Mouse (Mus musculus) heart, embryonic 12.5 days (tissue): ENCODE measurements around the gene Ftl1. TPM values are rescaled to one million over a fixed set of nuclear protein-coding genes. Genes with fewer than 3 reads are reported as not detected.

Source experiments
- ATAC-seq: fragments of 200-750 bp; cut with Nextera tagmentation; 2 replicates; pipeline ENCODE4 v1.8.0; 2017; ENCODE audit warnings: moderate TSS enrichment, moderate library complexity; ENCODE audit not compliant: insufficient number of reproducible peaks, low FRiP score
- H3K27ac ChIP-seq: fragments of 300-500 bp; sonication (generic); 2 replicates; pipeline ENCODE4 v1.5.1; 2016; ENCODE audit warnings: mild to moderate bottlenecking, moderate library complexity; ENCODE audit not compliant: poor library complexity, severe bottlenecking
- H3K27me3 ChIP-seq: fragments of 300-500 bp; sonication (generic); replicated peaks from 2 replicates; pipeline ENCODE4 v1.6.1; 2016; ENCODE audit warnings: mild to moderate bottlenecking, moderate library complexity
- H3K36me3 ChIP-seq: fragments of 300-500 bp; sonication (generic); 2 replicates; pipeline ENCODE4 v1.6.1; 2016; ENCODE audit warnings: mild to moderate bottlenecking, moderate library complexity
- H3K4me1 ChIP-seq: fragments of 300-500 bp; sonication (generic); replicated peaks from 2 replicates; pipeline ENCODE4 v1.6.1; 2016; ENCODE audit warnings: mild to moderate bottlenecking
- H3K4me2 ChIP-seq: fragments of 300-500 bp; sonication (generic); 2 replicates; pipeline ENCODE4 v1.6.1; 2016; ENCODE audit warnings: mild to moderate bottlenecking, moderate library complexity
- H3K4me3 ChIP-seq: fragments of 300-500 bp; sonication (generic); 2 replicates; pipeline ENCODE4 v1.5.1; 2016; ENCODE audit warnings: mild to moderate bottlenecking
- H3K9ac ChIP-seq: fragments of 300-500 bp; sonication (generic); 2 replicates; pipeline ENCODE4 v1.6.1; 2016; ENCODE audit warnings: mild to moderate bottlenecking, moderate library complexity
- H3K9me3 ChIP-seq: fragments of 300-500 bp; sonication (generic); replicated peaks from 2 replicates; pipeline ENCODE4 v1.6.1; 2016; ENCODE audit warnings: mild to moderate bottlenecking, moderate library complexity
- WGBS: fragments of 180-500 bp; shearing (Covaris S2); methylation state at CpG from one replicate; pipeline ENCODE4 v1.1.7; 2016; 5-methylcytosine and 5-hydroxymethylcytosine counted together
- polyA plus RNA-seq: library from polyadenylated mRNA; unstranded; fragments of >200 nt; fragmentation: Nextera tagmentation; extraction: Ambion mirVana; gene quantifications from 2 replicates; pipeline ENCODE4 v1.2.1, GENCODE M21; 2016

Ftl1 gene
- polyA plus RNA-seq, 1 experiment from 2014 or later, result 4,171 TPM

DNA sequence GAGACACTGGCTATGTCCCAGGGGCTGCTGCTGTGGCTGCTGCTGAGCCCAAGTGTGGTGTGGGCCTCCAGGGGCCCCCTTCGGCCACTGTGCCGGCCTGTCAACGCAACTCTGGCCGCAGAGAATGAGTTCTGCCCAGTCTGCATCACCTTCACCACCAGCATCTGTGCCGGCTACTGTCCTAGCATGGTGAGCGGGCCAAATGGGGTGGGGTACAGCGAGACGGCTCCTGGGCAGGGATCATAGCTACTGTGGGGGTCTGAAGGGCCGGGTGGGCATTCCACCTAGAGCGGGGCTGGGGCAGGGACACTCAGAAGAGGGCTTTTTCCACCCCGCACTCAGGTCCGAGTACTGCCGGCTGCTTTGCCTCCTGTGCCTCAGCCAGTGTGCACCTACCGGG lies 38.5 kb downstream of the Ftl1 start:
- H3K4me2 ChIP-seq, result no peak overlapping the region
- ATAC-seq, result no peak
- H3K27ac ChIP-seq, result no peak overlapping the region
- H3K36me3 ChIP-seq, result peaks cover 56% of the 10 kb centered on the region
- peaks cover 54% of the 10 kb centered on the region for H3K27me3 ChIP-seq
- 90% methylated on average over 14 of the region's 14 CpGs for WGBS
- no peaks in the 10 kb centered on the region for H3K9me3 ChIP-seq
- H3K4me1 ChIP-seq, result peaks cover 12% of the 10 kb centered on the region
- H3K9ac ChIP-seq, result no peak overlapping the region
- H3K4me3 ChIP-seq, result no peak overlapping the region

DNA sequence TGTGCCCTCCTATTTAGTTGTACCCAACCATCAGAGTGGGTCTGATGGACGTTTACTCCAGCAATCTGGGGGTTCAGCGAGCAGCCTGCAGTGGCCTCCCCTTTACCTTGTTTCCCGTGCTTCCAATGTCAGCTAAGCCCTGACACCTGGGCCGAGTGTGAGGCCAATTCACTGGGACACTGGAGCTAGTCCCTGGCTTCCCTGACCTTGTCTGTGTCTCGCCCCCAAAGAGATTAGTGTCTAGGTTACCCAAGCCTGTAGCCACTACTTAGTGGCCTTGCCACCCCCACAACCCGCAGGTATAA lies 39.1 kb downstream of the Ftl1 start, which contains the start of gene Lhb:
Gene Lhb, plus strand, starts transcription at position 206 of the 305 bp plus-strand sequence.
- peaks cover 61% of the 10 kb centered on the region for H3K27me3 ChIP-seq
- ATAC-seq, result no peak
- WGBS, result 49% methylated on average over 6 of the region's 6 CpGs
- H3K4me2 ChIP-seq, result peak within 1 kb of the TSS; percentile 6; the same call in 1 of the 2 replicates
- H3K36me3 ChIP-seq, result peaks cover 50% of the 10 kb centered on the region
- H3K4me3 ChIP-seq, result no peak within 1 kb of the TSS
- no peaks in the 10 kb centered on the region for H3K9me3 ChIP-seq
- peaks cover 14% of the 10 kb centered on the region for H3K4me1 ChIP-seq
- no peak within 1 kb of the TSS for H3K9ac ChIP-seq
- H3K27ac ChIP-seq, result no peak within 1 kb of the TSS

DNA sequence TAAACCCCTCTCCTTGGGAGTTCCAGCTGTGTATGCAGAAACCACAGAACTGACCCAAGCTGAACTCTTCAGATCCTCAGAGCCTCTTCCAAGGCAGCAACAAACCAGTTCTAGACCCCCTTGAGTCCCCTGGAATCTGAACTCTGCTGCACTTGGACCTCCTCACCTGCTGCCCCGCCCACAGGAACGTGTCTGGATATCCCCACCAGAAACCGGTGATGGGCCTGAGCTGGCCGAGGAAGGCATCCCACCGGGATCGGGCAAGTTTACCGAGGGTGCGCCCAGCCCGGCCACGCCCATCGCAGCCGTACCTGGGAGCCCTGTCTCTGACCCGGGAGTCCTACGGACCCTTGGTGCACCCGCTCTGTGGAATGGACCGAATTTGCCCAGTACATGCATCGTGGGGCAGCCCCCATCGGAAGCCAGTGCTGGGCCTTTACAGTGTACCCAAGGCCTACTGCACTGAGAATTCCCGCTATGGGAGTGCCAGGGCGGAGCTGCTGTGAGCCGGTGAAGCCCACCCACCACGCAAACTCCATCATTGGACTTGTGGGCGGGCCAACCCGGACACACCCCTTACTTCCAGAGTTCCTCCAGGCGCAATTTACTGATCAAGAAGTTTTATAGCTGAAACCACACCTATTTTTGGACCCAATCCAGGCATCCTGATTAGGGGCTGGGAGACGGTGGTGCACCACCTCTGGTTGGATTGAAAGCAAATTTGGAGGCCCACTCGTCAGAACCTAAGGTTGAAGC lies 39.6 kb downstream of the Ftl1 start:
- H3K4me1 ChIP-seq, result peaks cover 18% of the 10 kb centered on the region
- H3K9me3 ChIP-seq, result no peaks in the 10 kb centered on the region
- no peak overlapping the region for H3K4me3 ChIP-seq
- peaks cover 45% of the 10 kb centered on the region for H3K36me3 ChIP-seq
- peaks cover 66% of the 10 kb centered on the region for H3K27me3 ChIP-seq
- no peak for ATAC-seq
- H3K9ac ChIP-seq, result no peak overlapping the region
- WGBS, result 15% methylated on average over 27 of the region's 27 CpGs
- no peak overlapping the region for H3K27ac ChIP-seq
- H3K4me2 ChIP-seq, result peak overlapping the region; percentile 6; the same call in 1 of the 2 replicates

DNA sequence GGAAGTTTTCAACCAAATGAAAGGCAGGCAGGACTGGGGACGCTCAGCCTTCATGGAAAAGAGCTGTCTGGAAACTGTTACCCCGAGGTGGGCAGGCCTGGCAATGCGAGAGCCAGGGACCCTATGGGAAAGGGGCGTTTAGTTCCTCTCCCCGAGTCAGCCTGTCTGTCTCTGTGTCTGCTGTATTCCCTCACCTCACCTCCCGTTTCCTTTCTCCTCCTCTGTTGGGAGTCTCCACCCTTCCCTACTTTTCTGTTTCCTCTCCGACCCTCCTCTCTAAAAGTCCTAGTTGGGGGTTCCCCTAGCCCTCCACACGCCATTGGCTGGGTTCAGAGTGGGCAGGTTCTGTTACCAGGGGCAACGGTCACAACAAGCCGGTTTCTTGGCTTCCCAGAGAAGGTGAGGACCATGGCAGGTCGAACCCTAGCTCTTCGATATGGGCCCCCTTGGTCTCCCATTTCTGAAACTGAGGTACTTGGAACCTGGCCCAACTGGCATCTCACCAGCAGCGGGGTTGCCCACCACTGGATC lies 41.7 kb downstream of the Ftl1 start:
- no peak for ATAC-seq
- no peak overlapping the region for H3K27ac ChIP-seq
- H3K9me3 ChIP-seq, result no peaks in the 10 kb centered on the region
- WGBS, result 7% methylated on average over 13 of the region's 13 CpGs
- H3K36me3 ChIP-seq, result peaks cover 25% of the 10 kb centered on the region
- H3K4me1 ChIP-seq, result peaks cover 33% of the 10 kb centered on the region
- 0 out of 2 replicates have a peak overlapping the region, but pooled peaks have one; percentile 48 for H3K9ac ChIP-seq
- peaks cover 81% of the 10 kb centered on the region for H3K27me3 ChIP-seq
- H3K4me2 ChIP-seq, result peak overlapping the region; percentile 18; the same call in 1 of the 2 replicates
- H3K4me3 ChIP-seq, result no peak overlapping the region

DNA sequence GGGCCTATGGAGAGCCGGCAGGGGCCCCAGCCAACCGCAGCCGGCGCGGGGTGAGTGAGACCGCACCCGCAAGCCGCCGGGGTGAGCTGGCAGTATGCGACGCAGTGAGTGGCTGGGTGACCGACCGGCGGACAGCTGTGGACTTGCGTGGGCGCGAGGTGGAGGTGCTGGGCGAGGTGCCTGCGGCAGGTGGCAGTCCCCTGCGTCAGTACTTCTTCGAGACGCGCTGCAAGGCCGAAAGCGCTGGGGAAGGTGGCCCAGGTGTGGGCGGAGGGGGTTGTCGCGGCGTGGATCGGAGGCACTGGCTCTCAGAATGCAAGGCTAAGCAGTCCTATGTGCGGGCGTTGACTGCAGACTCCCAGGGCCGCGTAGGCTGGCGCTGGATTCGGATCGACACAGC lies 44.0 kb downstream of the Ftl1 start:
- WGBS, result 16% methylated on average over 26 of the region's 37 CpGs
- H3K27ac ChIP-seq, result no peak overlapping the region
- peaks cover 1% of the 10 kb centered on the region for H3K36me3 ChIP-seq
- H3K9ac ChIP-seq, result no peak overlapping the region
- H3K4me1 ChIP-seq, result peaks cover 40% of the 10 kb centered on the region
- no peak for ATAC-seq
- H3K27me3 ChIP-seq, result peaks cover 88% of the 10 kb centered on the region
- H3K4me2 ChIP-seq, result peak overlapping the region; percentile 42
- no peaks in the 10 kb centered on the region for H3K9me3 ChIP-seq
- H3K4me3 ChIP-seq, result peak overlapping the region; percentile 17

DNA sequence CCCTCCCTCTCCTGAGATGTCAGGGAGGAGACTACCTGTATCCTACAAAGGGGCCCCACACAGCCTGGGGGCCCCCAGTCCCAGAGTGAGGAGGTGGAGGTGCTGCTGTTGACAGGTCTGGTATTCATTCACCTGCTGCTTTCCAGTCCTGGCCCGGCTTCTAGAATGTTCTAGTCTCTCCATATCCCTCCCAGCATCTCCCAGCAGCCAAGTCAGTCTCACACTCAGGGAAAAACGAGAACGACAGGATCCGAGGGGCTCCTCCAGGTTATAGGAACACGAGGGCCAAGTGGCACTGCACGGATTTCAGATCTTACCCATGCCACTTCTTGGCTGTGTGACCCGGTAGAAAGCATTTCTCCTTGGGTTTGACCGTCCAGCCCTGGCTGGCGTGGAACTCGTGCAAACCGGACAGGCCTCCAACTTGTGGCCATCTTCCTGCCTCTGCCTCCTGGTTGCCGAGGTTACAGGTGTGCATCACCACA lies 44.9 kb downstream of the Ftl1 start:
- ATAC-seq, result no peak
- H3K36me3 ChIP-seq, result no peaks in the 10 kb centered on the region
- no peak overlapping the region for H3K9ac ChIP-seq
- 40% methylated on average over 12 of the region's 12 CpGs for WGBS
- no peak overlapping the region for H3K4me3 ChIP-seq
- H3K4me2 ChIP-seq, result no peak overlapping the region
- no peak overlapping the region for H3K27ac ChIP-seq
- peaks cover 88% of the 10 kb centered on the region for H3K27me3 ChIP-seq
- H3K9me3 ChIP-seq, result no peaks in the 10 kb centered on the region
- peaks cover 37% of the 10 kb centered on the region for H3K4me1 ChIP-seq

DNA sequence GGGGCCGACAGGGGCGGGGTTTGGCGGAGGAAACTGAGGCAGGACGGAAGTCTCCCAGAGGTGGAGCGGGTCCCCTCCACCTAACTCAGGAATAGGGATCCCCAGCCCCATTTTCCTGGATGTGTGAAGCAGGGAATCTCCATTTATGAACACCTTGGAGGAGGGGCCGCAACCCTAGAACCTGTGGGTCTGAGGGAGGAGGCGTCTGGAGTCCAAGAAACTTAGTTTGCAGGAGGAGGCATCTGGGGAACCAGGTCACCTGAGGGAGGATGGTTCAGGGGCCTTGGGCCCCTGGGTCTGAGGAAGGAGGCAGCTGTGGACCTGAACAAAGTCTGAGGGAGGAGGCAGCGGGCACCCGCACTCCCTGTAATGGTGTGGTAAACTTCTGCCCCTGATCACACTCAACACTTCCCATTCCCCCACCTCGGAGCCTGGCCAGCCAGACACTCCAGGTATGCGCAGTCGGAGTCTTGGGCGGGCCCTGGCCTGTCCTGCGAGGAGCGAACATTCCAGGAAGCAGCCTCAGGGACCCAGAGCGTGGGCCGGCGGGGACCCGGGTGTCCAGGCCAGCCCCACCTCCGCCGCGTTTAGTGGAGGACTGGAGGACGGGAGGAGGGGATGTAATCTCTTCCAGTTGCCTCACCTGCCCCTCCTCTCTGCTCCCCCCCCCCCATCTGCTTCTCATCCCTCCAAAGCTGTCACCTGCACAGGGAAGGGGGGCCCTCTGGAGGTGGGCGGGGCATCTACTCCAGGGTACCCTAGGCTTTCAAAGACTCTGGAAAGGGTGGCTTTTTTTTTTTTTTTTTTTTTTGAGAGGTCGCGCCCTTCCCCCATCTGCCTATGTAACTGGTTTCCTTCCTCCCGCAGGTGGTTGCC lies 45.6 kb downstream of the Ftl1 start:
- 0 out of 2 replicates have a peak, but pooled peaks have one; percentile 10 for ATAC-seq
- 0 out of 2 replicates have a peak overlapping the region, but pooled peaks have one; percentile 48 for H3K27ac ChIP-seq
- peaks cover 37% of the 10 kb centered on the region for H3K4me1 ChIP-seq
- peak overlapping the region; percentile 86 for H3K4me2 ChIP-seq
- WGBS, result 1% methylated on average over 27 of the region's 27 CpGs
- peaks cover 88% of the 10 kb centered on the region for H3K27me3 ChIP-seq
- no peaks in the 10 kb centered on the region for H3K9me3 ChIP-seq
- H3K4me3 ChIP-seq, result peak overlapping the region; percentile 52
- no peaks in the 10 kb centered on the region for H3K36me3 ChIP-seq
- H3K9ac ChIP-seq, result peak overlapping the region; percentile 68

DNA sequence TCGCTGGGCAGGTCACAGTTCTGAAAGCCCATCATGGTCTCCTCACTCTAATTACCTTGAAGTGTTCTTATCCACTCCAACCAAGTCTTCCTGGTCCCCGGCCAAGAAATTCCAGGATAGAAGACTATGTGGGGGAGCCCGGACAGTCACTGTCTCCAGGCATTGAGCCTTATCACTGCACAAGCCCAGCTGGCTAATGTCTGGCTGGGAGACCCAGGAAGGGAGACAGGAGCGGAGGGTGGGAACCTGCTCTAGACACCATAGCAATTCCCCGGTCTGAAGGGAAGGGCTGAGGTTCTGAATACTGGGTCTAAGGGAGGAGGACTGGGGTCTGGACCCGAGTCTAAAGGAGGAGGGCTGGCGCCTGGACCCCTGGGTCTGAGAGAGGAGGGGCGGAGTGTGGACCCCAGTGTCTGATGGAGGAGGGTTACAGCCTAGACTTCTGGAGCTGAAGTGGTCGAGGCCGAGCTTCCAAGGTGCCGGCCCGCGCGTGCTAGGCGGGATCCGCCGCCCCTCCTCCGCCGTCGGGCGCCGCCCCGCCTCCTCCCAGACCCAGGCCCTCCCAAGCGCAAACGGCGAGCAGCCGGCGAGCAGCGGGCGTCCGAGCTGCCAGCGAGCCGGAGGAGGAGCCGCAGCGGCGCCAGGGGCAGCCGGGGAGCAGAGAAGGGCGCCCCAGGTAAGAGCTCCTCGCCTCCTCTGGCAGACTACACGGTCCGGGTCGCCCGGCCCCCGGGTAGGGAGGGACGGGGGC lies 46.4 kb downstream of the Ftl1 start, which contains the start of gene Ntf5:
Gene Ntf5, plus strand, starts transcription at position 583 of the 751 bp plus-strand sequence.
- Histone ChIP-seq H3K4me1 (peaks cover 36% of the 10 kb centered on the region), H3K27me3 (peaks cover 88% of the 10 kb centered on the region), H3K36me3 (no peaks in the 10 kb centered on the region), H3K27ac (peak within 1 kb of the TSS; percentile 48; the same call in 1 of the 2 replicates), H3K4me3 (peak within 1 kb of the TSS; percentile 52), H3K9me3 (no peaks in the 10 kb centered on the region), H3K9ac (peak within 1 kb of the TSS; percentile 68), H3K4me2 (peak within 1 kb of the TSS; percentile 86)
- ATAC-seq, result peak; percentile 63
- 2% methylated on average over 37 of the region's 45 CpGs for WGBS

DNA sequence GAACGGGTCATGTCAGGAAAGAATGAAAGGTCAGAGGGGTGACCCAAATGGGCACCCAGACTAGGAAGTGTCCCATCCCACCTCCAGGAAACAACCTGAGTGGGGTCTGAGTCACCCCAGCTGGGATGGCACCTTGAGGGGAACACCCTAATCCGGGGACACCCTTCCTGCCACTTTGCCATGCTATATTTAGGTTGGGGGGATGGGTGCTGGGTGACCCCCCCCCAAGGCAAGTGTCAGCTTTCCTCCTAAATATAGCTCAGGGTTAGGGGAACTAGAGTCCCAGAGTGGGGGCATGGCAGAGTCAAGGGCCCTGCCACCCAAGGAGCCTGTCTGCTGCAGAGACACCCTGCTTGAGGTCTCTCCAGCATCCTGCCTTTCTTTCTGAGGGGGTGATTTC lies 47.3 kb downstream of the Ftl1 start:
- Histone ChIP-seq H3K36me3 (no peaks in the 10 kb centered on the region), H3K9ac (no peak overlapping the region), H3K4me3 (no peak overlapping the region), H3K27ac (no peak overlapping the region), H3K4me1 (peaks cover 28% of the 10 kb centered on the region), H3K27me3 (peaks cover 88% of the 10 kb centered on the region), H3K4me2 (0 out of 2 replicates have a peak overlapping the region, but pooled peaks have one; percentile 21), H3K9me3 (no peaks in the 10 kb centered on the region)
- no peak for ATAC-seq
- 60% methylated on average over 2 of the region's 2 CpGs for WGBS

DNA sequence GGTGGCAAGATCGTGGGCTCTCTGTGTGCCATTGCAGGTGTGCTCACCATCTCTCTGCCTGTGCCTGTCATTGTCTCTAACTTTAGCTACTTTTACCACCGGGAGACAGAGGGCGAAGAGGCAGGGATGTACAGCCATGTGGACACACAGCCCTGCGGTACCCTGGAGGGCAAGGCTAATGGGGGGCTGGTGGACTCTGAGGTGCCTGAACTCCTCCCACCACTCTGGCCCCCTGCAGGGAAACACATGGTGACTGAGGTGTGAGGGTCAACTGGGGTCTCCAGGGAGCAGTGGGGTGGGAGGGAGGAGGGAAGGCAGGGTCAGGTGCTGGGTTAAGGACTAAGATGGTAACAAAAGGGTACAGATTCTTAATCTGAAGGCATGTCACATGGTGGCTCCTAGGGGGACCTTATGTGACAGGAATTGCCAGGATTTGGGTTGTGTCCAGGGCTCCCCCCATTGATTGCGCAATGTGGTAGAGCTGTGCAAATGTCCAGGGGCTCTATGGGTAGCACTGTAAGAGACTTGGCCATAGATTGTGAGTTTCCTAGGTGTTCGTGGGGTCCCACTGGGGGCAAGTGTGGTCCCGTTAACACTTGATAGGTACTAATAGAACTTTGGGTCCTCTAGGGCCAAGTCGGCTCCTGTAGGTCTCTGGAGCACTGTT lies 50.1 kb downstream of the Ftl1 start:
- Histone ChIP-seq H3K9ac (no peak overlapping the region), H3K27me3 (peaks cover 80% of the 10 kb centered on the region), H3K4me1 (peaks cover 34% of the 10 kb centered on the region), H3K4me3 (no peak overlapping the region), H3K4me2 (no peak overlapping the region), H3K9me3 (0 out of 2 replicates have a peak, but pooled peaks cover 3% of the 10 kb centered on the region), H3K27ac (no peak overlapping the region), H3K36me3 (no peaks in the 10 kb centered on the region)
- ATAC-seq, result no peak
- 76% methylated on average over 8 of the region's 8 CpGs for WGBS
